Mouse (Mus musculus) limb, embryonic 10.5 days (tissue): Measurements from ENCODE around the gene Ypel3. TPM values are rescaled to one million over a fixed set of nuclear protein-coding genes. Genes with fewer than 3 reads are reported as not detected.
"Not testable (repeated sequence)": the region's sequence is repeated elsewhere in the genome, so short reads cannot be mapped to it uniquely, and the experiment has no call there.

Source experiments
- DNase-seq: peaks from one replicate; pipeline ENCODE4 v3.0.0-alpha.2; 2017; ENCODE audit warnings: low spot score
- H3K27ac ChIP-seq: fragments of 300-500 bp; sonication (generic); 2 replicates; pipeline ENCODE4 v1.5.1; 2016; ENCODE audit warnings: mild to moderate bottlenecking
- H3K27me3 ChIP-seq: fragments of 300-500 bp; sonication (generic); 2 replicates; pipeline ENCODE4 v1.6.1; 2016; ENCODE audit warnings: low read depth, mild to moderate bottlenecking; ENCODE audit not compliant: poor library complexity, severe bottlenecking
- H3K36me3 ChIP-seq: fragments of 300-500 bp; sonication (generic); 2 replicates; pipeline ENCODE4 v1.6.1; 2016; ENCODE audit warnings: mild to moderate bottlenecking, moderate library complexity
- H3K4me1 ChIP-seq: fragments of 300-500 bp; sonication (generic); 2 replicates; pipeline ENCODE4 v1.6.1; 2016
- H3K4me3 ChIP-seq: fragments of 300-500 bp; sonication (generic); 2 replicates; pipeline ENCODE4 v1.5.1; 2016; ENCODE audit warnings: mild to moderate bottlenecking, moderate library complexity
- H3K9me3 ChIP-seq: fragments of 300-500 bp; sonication (generic); replicated peaks from 2 replicates; pipeline ENCODE4 v1.6.1; 2016; ENCODE audit warnings: mild to moderate bottlenecking
- WGBS: fragments of 180-500 bp; shearing (Covaris S2); methylation state at CpG from one replicate; pipeline ENCODE4 v1.1.7; 2016; 5-methylcytosine and 5-hydroxymethylcytosine counted together
- polyA plus RNA-seq: library from polyadenylated mRNA; unstranded; fragments of >200 nt; fragmentation: Nextera tagmentation; extraction: Ambion mirVana; gene quantifications from 2 replicates; pipeline ENCODE4 v1.2.1, GENCODE M21; 2016

Ypel3 gene
- polyA plus RNA-seq, 1 experiment from 2014 or later: 84.9 TPM

DNA sequence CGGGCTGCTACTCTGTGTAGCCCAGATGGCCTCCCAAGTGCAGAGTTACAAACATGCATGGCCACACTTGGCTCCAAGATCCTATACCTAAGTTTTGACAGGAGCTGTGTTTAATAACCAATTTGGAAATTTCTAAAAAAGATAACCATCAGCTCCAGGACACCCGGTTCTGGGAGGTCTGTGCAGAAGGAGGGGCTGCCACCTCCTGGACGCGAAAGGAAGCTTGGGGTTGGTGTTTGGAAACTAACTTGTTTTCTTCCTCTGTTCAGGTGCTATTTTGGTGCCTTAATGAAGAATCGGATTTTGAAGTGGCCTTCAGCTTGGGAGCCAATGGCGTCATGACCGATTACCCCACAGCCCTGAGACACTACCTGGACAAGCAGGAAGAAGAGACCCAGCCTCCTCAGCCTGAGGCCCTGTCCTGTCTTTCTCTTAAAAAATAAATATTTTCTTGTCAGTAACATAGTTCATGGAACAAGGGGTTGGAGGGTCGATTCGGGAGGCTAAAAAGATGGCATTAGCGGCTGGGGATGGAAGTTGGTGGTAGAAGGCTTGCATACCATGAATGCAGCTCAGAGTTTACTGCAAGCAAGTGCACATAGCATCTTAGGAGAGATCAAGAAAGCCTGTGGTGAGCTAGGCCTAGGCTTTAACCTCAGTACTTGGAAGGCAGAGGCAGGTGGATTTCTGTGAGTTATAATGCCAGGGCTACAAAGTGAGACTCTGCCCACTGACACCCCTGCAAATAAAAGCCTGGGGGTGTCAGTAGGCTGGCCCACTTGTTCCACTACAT is 1.4 kb upstream of the Ypel3 start:
- Histone ChIP-seq H3K4me1 (peaks cover 43% of the 10 kb centered on the region), H3K36me3 (peaks cover 44% of the 10 kb centered on the region), H3K4me3 (peak overlapping the region; percentile 88; the same call in 1 of the 2 replicates), H3K9me3 (no peaks in the 10 kb centered on the region), H3K27me3 (no peaks in the 10 kb centered on the region), H3K27ac (peak overlapping the region; percentile 96)
- DNase-seq: no peak
- WGBS: 89% methylated on average over 10 of the region's 10 CpGs

DNA sequence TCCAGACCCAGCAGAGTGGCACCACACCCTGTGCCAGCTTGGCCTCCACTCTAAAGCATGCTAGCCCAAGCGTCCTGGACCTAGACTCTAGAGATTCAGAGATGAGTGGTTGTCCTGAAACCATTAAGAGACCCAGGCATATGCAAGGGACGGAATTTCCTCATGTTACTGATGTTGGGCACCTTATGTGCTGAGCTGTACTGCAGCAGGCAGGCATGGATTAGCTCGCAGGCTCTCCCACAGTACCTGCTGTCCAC is 849 bp upstream of the Ypel3 start:
- 67% methylated on average over 3 of the region's 3 CpGs for WGBS
- H3K4me3 ChIP-seq: peak overlapping the region; percentile 88
- H3K4me1 ChIP-seq: peaks cover 48% of the 10 kb centered on the region

DNA sequence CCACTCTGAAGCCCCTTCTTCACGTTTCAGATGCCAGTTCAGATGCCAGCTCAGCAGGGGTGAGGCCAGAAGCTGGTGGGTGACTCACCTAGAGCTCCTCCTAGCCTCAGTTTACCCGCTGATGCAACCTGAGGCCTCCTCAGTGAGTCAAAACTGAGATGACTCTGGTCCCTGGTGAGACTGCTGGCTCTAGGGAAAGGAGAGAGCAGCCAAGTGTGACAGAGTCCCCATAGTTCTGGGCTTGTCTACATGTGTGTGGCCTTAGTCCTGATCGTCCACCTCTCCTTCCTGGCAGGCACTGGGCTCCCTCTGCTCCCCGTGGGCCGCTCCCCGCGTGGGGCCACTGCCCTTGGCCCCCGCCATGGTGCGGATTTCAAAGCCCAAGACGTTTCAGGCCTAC is 721 bp downstream of the Ypel3 start:
- H3K4me3 ChIP-seq: peak overlapping the region; percentile 88
- no peaks in the 10 kb centered on the region for H3K27me3 ChIP-seq
- 47% methylated on average over 10 of the region's 10 CpGs for WGBS
- H3K36me3 ChIP-seq: peaks cover 26% of the 10 kb centered on the region
- no peak for DNase-seq
- H3K9me3 ChIP-seq: no peaks in the 10 kb centered on the region
- H3K27ac ChIP-seq: peak overlapping the region; percentile 96
- H3K4me1 ChIP-seq: peaks cover 63% of the 10 kb centered on the region

More for the DNA sequence above, 849 bp upstream of the Ypel3 start:
- Histone ChIP-seq H3K27me3 (no peaks in the 10 kb centered on the region), H3K36me3 (peaks cover 39% of the 10 kb centered on the region), H3K9me3 (no peaks in the 10 kb centered on the region), H3K27ac (peak overlapping the region; percentile 96)
- DNase-seq: no peak

DNA sequence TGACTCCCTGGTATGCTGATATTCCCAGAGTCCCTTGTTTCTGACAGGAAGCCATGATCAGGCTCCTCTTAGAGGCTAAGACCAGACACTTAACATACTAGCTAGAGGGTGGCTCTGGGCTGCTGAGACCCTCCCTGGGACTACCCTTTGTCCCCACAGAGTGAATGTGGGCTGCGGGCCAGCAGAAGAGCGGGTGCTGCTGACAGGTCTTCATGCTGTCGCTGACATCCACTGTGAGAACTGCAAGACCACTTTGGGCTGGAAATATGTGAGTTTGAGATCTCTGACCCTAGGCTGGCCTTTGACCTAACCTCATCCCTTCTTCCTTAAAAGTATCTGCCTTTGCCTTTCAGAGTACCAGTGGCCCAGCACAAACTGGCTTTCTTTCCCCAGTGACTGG is 1.4 kb downstream of the Ypel3 start:
- peak overlapping the region; percentile 88; the same call in 1 of the 2 replicates for H3K4me3 ChIP-seq
- no peaks in the 10 kb centered on the region for H3K27me3 ChIP-seq
- no peak for DNase-seq
- peak overlapping the region; percentile 96; the same call in 1 of the 2 replicates for H3K27ac ChIP-seq
- 88% methylated on average over 3 of the region's 3 CpGs for WGBS
- H3K9me3 ChIP-seq: no peaks in the 10 kb centered on the region
- peaks cover 26% of the 10 kb centered on the region for H3K36me3 ChIP-seq
- H3K4me1 ChIP-seq: peaks cover 70% of the 10 kb centered on the region

DNA sequence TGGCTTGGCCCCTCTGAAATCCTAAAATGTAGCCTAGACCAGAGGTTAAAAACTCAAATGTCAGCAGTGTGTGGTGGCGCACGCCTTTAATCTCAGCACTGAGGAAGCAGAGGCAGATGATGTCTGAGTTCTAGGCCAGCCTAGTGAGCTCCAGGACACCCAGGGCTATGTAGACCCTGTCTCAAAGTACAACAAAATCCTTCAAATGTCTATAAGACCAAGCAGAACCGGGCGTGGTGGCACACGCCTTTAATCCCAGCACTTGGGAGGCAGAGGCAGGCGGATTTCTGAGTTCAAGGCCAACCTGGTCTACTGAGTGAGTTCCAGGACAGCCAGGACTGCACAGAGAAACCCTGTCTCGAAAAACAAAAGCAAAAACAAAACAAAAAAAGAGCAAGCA is 2.3 kb downstream of the Ypel3 start:
- H3K27me3 ChIP-seq, DNase-seq, H3K27ac ChIP-seq, H3K9me3 ChIP-seq, H3K4me3 ChIP-seq: not testable (repeated sequence)
- H3K36me3 ChIP-seq: peaks cover 28% of the 10 kb centered on the region
- H3K4me1 ChIP-seq: peaks cover 71% of the 10 kb centered on the region
- WGBS: 90% methylated on average over 7 of the region's 7 CpGs

DNA sequence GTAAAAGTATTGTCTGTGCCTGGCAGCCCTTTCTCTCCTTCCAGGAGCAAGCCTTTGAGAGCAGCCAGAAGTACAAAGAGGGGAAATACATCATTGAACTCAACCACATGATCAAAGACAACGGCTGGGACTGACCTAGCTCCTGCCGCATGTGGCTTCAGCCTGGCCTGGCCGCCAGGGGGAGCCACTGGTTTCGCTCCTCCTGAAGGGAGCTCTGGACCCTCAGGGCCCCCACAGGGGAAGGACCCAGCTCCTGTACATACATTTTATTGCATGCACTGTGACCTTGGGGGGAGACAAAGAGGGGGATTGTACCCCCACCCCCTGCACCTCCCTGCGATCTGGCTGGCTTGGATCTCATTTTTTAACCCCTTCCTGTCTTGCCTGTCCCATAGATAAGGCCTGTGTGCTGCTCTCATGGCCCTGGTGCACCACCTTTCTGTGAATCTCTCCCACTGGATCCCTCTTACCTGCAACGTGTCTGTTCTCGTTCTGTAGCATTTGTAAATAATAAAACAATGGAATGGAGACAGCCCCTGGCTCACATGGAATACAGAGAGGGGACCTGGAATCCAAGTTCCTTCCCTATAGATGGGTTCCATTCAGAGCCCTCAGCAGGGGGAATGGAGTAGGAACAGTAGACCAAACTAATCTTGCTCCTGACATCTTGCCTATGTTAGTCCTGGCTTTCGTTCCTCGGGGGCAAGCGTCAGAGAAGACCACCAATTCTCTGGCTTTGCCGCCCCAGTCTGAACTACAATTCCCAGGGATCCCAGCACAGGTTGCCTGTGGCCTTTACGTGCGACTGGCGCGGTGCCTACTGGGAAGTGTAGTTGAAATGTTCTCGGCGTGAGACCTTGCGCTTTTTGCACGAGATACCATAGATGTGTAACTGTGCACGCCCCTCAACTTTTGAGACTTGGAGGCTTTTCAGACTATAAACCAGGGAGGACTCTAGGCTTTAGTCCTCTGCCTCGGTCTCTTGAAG is 3.5 kb downstream of the Ypel3 start:
- Histone ChIP-seq H3K9me3 (no peaks in the 10 kb centered on the region), H3K36me3 (peaks cover 39% of the 10 kb centered on the region), H3K4me3 (peak overlapping the region; percentile 57), H3K27me3 (no peaks in the 10 kb centered on the region), H3K4me1 (peaks cover 71% of the 10 kb centered on the region), H3K27ac (peak overlapping the region; percentile 82)
- WGBS: under 1% methylated on average over 21 of the region's 21 CpGs
- peak; percentile 97 for DNase-seq

DNA sequence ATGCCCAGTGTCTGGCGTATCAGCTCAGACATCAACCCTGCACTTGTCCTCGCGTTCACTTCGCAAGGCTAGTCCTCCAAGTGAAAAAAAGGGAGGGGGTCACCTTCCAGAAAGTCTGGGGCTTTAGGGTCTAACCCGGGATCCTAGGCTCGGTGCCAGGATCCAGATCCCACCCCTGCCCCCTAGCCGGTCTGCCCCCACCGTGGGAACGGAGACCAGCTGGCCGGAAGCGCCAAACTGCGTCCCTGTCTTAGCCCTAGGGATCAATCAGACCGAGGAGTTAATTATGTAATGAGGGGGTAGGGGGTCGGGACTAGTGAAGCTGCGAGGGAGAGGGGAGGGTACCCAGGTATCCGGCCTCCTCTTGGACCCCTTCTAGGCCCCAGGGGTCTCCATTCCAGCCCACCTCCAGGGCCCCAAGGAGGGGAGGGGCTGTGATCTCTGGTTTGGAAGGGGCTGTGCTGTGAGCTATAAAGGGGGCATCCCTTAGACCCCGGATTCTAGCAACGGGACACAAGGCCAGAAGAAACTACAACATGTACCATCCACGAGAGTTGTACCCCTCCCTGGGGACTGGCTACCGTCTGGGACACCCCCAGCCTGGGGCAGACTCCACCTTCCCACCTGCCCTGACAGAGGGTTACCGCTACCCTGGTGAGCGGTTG is 4.3 kb downstream of the Ypel3 start, which contains the start of gene Tbx6:
TSS of gene Tbx6 (plus strand) at position 513 of the 665 bp plus-strand sequence.
- Histone ChIP-seq H3K4me1 (peaks cover 63% of the 10 kb centered on the region), H3K36me3 (peaks cover 44% of the 10 kb centered on the region), H3K9me3 (no peaks in the 10 kb centered on the region), H3K4me3 (peak within 1 kb of the TSS; percentile 57), H3K27ac (peak within 1 kb of the TSS; percentile 82), H3K27me3 (no peaks in the 10 kb centered on the region)
- WGBS: 5% methylated on average over 22 of the region's 22 CpGs
- DNase-seq: peak; percentile 61

DNA sequence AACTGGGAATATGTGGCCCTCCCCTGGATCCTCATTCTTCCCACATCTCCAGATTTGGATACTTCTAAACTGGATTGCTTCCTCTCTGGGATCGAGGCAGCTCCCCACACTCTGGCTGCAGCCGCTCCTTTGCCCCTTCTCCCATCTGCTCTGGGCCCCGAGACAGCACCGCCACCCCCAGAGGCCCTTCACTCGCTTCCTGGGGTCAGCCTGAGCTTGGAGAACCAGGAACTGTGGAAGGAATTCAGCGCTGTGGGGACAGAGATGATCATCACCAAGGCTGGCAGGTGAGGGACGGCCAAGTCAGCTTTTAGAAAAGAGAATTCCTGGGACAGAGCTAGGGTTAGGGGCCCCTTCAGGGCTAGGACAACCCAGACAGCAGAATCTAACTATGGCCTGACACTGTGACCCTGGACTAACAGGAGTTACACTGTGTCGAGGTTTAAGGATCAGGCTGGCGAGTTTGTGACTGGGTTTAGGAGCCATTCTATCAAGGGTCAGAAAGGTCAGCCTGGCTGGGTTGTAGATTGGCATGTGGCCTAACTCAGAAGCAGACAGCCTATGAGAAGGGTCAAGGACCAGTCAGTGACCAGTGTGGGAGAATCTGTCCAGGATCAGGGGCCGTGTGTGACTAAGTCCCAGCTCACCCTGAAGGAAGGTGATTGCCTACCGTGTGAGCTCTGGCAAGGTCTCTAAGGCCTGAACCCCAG is 5.1 kb downstream of the Ypel3 start:
- Histone ChIP-seq H3K27me3 (no peaks in the 10 kb centered on the region), H3K9me3 (no peaks in the 10 kb centered on the region), H3K27ac (peak overlapping the region; percentile 82), H3K36me3 (peaks cover 52% of the 10 kb centered on the region), H3K4me3 (peak overlapping the region; percentile 57), H3K4me1 (peaks cover 56% of the 10 kb centered on the region)
- DNase-seq: no peak
- whole genome bisulfite sequencing: 23% methylated on average over 11 of the region's 11 CpGs

DNA sequence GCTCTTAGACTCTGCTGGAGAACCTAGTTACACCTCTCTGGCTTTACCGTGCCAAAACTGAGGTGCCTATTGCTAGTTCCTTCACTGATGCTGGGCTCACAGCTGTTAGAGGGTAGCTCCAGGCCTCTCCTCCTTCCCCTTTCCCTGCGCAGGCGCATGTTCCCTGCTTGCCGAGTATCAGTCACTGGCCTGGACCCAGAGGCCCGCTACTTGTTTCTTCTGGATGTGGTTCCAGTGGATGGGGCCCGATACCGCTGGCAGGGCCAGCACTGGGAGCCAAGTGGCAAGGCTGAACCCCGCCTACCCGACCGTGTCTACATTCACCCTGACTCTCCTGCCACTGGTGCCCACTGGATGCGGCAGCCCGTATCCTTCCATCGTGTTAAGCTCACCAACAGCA is 5.9 kb downstream of the Ypel3 start:
- Histone ChIP-seq H3K4me1 (peaks cover 47% of the 10 kb centered on the region), H3K9me3 (no peaks in the 10 kb centered on the region), H3K27ac (no peak overlapping the region), H3K27me3 (no peaks in the 10 kb centered on the region), H3K4me3 (no peak overlapping the region), H3K36me3 (peaks cover 60% of the 10 kb centered on the region)
- DNase-seq: no peak
- 79% methylated on average over 13 of the region's 13 CpGs for WGBS

DNA sequence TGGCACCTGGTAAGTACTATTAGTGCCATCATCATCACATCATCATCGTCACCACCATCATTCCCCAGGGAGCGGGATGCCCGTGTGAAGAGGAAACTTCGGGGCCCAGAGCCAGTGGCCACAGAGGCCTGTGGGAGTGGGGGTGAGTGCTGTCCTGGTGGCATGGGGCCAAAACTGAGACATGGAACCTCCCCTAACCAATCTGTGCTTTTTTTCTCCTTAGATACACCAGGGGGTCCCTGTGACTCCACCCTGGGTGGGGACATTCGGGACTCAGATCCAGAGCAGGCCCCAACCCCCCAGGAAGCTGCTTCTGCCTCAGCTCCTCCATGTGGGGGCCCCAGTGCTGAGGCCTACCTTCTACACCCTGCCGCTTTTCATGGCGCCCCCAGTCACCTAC is 7.7 kb downstream of the Ypel3 start:
- DNase-seq: no peak
- H3K27me3 ChIP-seq: no peaks in the 10 kb centered on the region
- no peaks in the 10 kb centered on the region for H3K9me3 ChIP-seq
- H3K4me1 ChIP-seq: peaks cover 37% of the 10 kb centered on the region
- H3K36me3 ChIP-seq: peaks cover 67% of the 10 kb centered on the region
- WGBS: 70% methylated on average over 7 of the region's 7 CpGs
- H3K27ac ChIP-seq: no peak overlapping the region
- H3K4me3 ChIP-seq: no peak overlapping the region

DNA sequence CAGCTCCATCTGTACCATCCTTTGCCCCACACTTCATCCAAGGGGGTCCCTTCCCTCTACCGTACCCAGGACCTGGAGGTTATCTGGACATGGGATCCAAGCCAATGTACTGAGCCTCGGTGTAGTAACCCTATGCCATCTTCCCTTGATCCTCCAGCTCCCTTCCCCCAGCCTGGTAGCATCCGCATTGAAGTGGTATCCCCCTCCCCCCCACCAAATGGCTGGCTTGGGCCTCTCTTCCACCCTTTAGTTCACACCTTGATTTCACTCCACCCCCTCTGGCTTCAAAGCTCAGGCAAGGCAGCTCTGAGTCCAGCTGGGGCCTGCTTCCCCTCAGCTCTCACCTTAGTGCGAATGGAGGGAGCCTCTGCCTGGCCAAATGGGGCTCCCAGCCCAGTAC is 8.3 kb downstream of the Ypel3 start:
- WGBS: 41% methylated on average over 4 of the region's 4 CpGs
- H3K4me3 ChIP-seq: no peak overlapping the region
- no peaks in the 10 kb centered on the region for H3K27me3 ChIP-seq
- H3K36me3 ChIP-seq: peaks cover 73% of the 10 kb centered on the region
- peaks cover 31% of the 10 kb centered on the region for H3K4me1 ChIP-seq
- H3K9me3 ChIP-seq: no peaks in the 10 kb centered on the region
- no peak overlapping the region for H3K27ac ChIP-seq
- DNase-seq: no peak

DNA sequence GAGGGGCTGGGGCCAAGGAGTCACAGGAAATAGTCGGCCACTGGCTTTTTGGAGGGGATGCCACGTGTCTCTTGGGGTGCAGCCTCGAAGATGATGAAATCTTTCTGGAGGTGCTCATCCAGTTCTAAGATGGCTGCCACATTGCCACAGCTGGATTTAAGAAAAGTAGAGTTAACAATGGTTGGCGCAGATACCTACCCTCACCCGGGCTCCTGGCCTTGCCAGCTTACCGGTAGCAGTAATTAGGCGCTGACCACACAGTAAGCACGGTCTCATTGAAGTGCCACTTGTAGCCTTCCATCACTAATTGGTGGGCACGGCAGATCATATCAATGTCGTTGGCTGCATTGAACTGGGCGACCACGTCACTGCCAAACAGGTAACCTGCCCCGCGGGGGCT is 9.4 kb downstream of the Ypel3 start:
- no peaks in the 10 kb centered on the region for H3K27me3 ChIP-seq
- 91% methylated on average over 14 of the region's 14 CpGs for WGBS
- H3K4me1 ChIP-seq: peaks cover 29% of the 10 kb centered on the region
- H3K9me3 ChIP-seq: no peaks in the 10 kb centered on the region
- H3K27ac ChIP-seq: no peak overlapping the region
- no peak for DNase-seq
- H3K36me3 ChIP-seq: peaks cover 83% of the 10 kb centered on the region
- H3K4me3 ChIP-seq: no peak overlapping the region
